14 mouse cellular contexts compared by ENCODE assay signal in the genomic region with DNA sequence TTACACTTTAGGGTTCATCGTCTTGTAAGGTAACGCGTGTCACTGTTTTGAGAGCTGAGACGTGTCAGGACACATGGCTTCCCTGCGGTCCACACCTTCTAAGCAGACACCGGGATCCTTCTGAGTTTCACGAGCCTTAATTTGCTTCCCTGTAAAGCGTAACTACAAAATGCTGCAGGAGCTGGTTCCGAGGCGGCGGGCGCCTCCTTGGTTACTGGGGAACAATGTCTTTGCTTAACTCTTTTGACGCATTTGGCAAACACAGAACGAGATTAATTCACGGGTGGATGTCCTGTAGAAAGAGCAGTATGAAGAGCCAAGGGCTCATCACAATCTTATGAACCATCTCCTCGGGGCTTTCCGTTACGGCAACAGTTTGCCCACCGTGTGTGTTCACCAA. TPM values are rescaled to one million over a fixed set of nuclear protein-coding genes. Genes with fewer than 3 reads are reported as not detected.
DNase-seq lines count a peak whose midpoint lies in the region; ATAC-seq lines count a peak whose summit lies in the region.
"Had no signal": no experiment of that assay in that cellular context is flagged by ENCODE, and none has a peak within 500 bp of the region (broad histone marks: within the 10 kb centered on the region; RNA-seq: fewer than 3 reads in every experiment).

No protein-coding gene starts in this region.

- DNase-seq in hindbrain, embryonic 10.5 days (ENCODE audit: low spot score) = no peak
- DNase-seq in adrenal gland, postnatal 25 days = no peak
- no peak for DNase-seq in spleen, postnatal 4 days (ENCODE audit: low spot score in 2 of 2)
- DNase-seq: cerebellum, adult 18-20 months; gastrocnemius, postnatal 10 days; kidney, adult 8-10 months; lung, adult 2 months had no signal

- no peak for ATAC-seq in hindbrain, embryonic 15.5 days (ENCODE audit: low FRiP score, low read depth)
- ATAC-seq in midbrain, embryonic 16.5 days = no peak
- no peak for ATAC-seq in midbrain, embryonic 13.5 days
- ATAC-seq in intestine, embryonic 15.5 days = no peak
- ATAC-seq in limb, embryonic 15.5 days (ENCODE audit: insufficient number of reproducible peaks, low FRiP score, low TSS enrichment, low read depth) = no peak
- ATAC-seq: CD4-positive, CD25-positive, alpha-beta regulatory T cell, adult 4 months had no signal

- H3K36me3 ChIP-seq in hindbrain, embryonic 15.5 days = no peaks in the 10 kb centered on the region
- no peaks in the 10 kb centered on the region for H3K36me3 ChIP-seq in hindbrain, embryonic 10.5 days
- H3K36me3 ChIP-seq in midbrain, embryonic 16.5 days (ENCODE audit: control insufficient read depth, insufficient read depth, low read length) = no peaks in the 10 kb centered on the region
- no peaks in the 10 kb centered on the region for H3K36me3 ChIP-seq in midbrain, embryonic 13.5 days
- no peaks in the 10 kb centered on the region for H3K36me3 ChIP-seq in intestine, embryonic 15.5 days
- no peaks in the 10 kb centered on the region for H3K36me3 ChIP-seq in limb, embryonic 15.5 days

- peaks cover 26% of the 10 kb centered on the region for H3K4me1 ChIP-seq in hindbrain, embryonic 15.5 days (replicated peaks)
- H3K4me1 ChIP-seq in hindbrain, embryonic 10.5 days (replicated peaks) = peaks cover 27% of the 10 kb centered on the region
- H3K4me1 ChIP-seq in midbrain, embryonic 16.5 days (ENCODE audit: control insufficient read depth, insufficient read depth, low read length) = peaks cover 11% of the 10 kb centered on the region; the same call in 1 of the 2 replicates
- peaks cover 17% of the 10 kb centered on the region for H3K4me1 ChIP-seq in midbrain, embryonic 13.5 days (replicated peaks)
- H3K4me1 ChIP-seq in intestine, embryonic 15.5 days (replicated peaks) = 0 out of 2 replicates have a peak, but pooled peaks cover 12% of the 10 kb centered on the region
- H3K4me1 ChIP-seq in limb, embryonic 15.5 days = peaks cover 15% of the 10 kb centered on the region

- 53% methylated on average over 19 of the region's 19 CpGs for WGBS in hindbrain, embryonic 15.5 days
- WGBS in hindbrain, embryonic 10.5 days = 74% methylated on average over 19 of the region's 19 CpGs
- WGBS in midbrain, embryonic 16.5 days = 48% methylated on average over 19 of the region's 19 CpGs
- WGBS in midbrain, embryonic 13.5 days = 61% methylated on average over 19 of the region's 19 CpGs
- 60% methylated on average over 19 of the region's 19 CpGs for WGBS in intestine, embryonic 15.5 days
- WGBS in limb, embryonic 15.5 days = 38% methylated on average over 19 of the region's 19 CpGs

- no peak overlapping the region for H3K9ac ChIP-seq in hindbrain, embryonic 15.5 days
- H3K9ac ChIP-seq in midbrain, embryonic 16.5 days (ENCODE audit: low read depth, low read length) = no peak overlapping the region
- no peak overlapping the region for H3K9ac ChIP-seq in midbrain, embryonic 13.5 days (replicated peaks)
- no peak overlapping the region for H3K9ac ChIP-seq in intestine, embryonic 15.5 days
- no peak overlapping the region for H3K9ac ChIP-seq in limb, embryonic 15.5 days

- no peak overlapping the region for H3K4me3 ChIP-seq in hindbrain, embryonic 15.5 days
- no peak overlapping the region for H3K4me3 ChIP-seq in hindbrain, embryonic 10.5 days
- H3K4me3 ChIP-seq in midbrain, embryonic 16.5 days (ENCODE audit: low read depth, low read length) = no peak overlapping the region
- no peak overlapping the region for H3K4me3 ChIP-seq in midbrain, embryonic 13.5 days (replicated peaks)
- H3K4me3 ChIP-seq in intestine, embryonic 15.5 days (replicated peaks) = no peak overlapping the region
- no peak overlapping the region for H3K4me3 ChIP-seq in limb, embryonic 15.5 days

- peak overlapping the region; percentile 28 for H3K4me2 ChIP-seq in hindbrain, embryonic 15.5 days
- peak overlapping the region; percentile 25; the same call in 1 of the 2 replicates for H3K4me2 ChIP-seq in midbrain, embryonic 16.5 days (ENCODE audit: low read length)
- H3K4me2 ChIP-seq in midbrain, embryonic 13.5 days (replicated peaks) = no peak overlapping the region
- H3K4me2 ChIP-seq in intestine, embryonic 15.5 days (replicated peaks) = peak overlapping the region; percentile 42
- peak overlapping the region; percentile 15; the same call in 1 of the 2 replicates for H3K4me2 ChIP-seq in limb, embryonic 15.5 days

- H3K9me3 ChIP-seq in hindbrain, embryonic 15.5 days = no peaks in the 10 kb centered on the region
- H3K9me3 ChIP-seq in hindbrain, embryonic 10.5 days = no peaks in the 10 kb centered on the region
- no peaks in the 10 kb centered on the region for H3K9me3 ChIP-seq in midbrain, embryonic 16.5 days (replicated peaks; ENCODE audit: control insufficient read depth, low read length, poor library complexity, severe bottlenecking)
- H3K9me3 ChIP-seq in midbrain, embryonic 13.5 days = no peaks in the 10 kb centered on the region
- no peaks in the 10 kb centered on the region for H3K9me3 ChIP-seq in intestine, embryonic 15.5 days
- no peaks in the 10 kb centered on the region for H3K9me3 ChIP-seq in limb, embryonic 15.5 days

- no peak overlapping the region for H3K27ac ChIP-seq in hindbrain, embryonic 15.5 days (replicated peaks)
- no peak overlapping the region for H3K27ac ChIP-seq in hindbrain, embryonic 10.5 days
- H3K27ac ChIP-seq in midbrain, embryonic 16.5 days (ENCODE audit: low read length) = no peak overlapping the region
- no peak overlapping the region for H3K27ac ChIP-seq in midbrain, embryonic 13.5 days
- peak overlapping the region; percentile 61 for H3K27ac ChIP-seq in intestine, embryonic 15.5 days
- 0 out of 2 replicates have a peak overlapping the region, but pooled peaks have one; percentile 18 for H3K27ac ChIP-seq in limb, embryonic 15.5 days

- no peaks in the 10 kb centered on the region for H3K27me3 ChIP-seq in hindbrain, embryonic 15.5 days
- H3K27me3 ChIP-seq in hindbrain, embryonic 10.5 days (ENCODE audit: insufficient read depth, poor library complexity, severe bottlenecking) = no peaks in the 10 kb centered on the region
- no peaks in the 10 kb centered on the region for H3K27me3 ChIP-seq in midbrain, embryonic 16.5 days (ENCODE audit: control insufficient read depth, insufficient read depth, low read depth, low read length)
- H3K27me3 ChIP-seq in midbrain, embryonic 13.5 days = no peaks in the 10 kb centered on the region
- no peaks in the 10 kb centered on the region for H3K27me3 ChIP-seq in intestine, embryonic 15.5 days (replicated peaks)
- H3K27me3 ChIP-seq in limb, embryonic 15.5 days = no peaks in the 10 kb centered on the region

RNA-seq across cellular contexts. Expression of a gene that starts 29.6 kb away (rescaled TPM):
- polyA plus RNA-seq in hindbrain, embryonic 15.5 days (2015; fragmentation: Nextera tagmentation; extraction: Ambion mirVana) = 7.1 and 8.7 TPM in 2 replicates
- 1.3 and 1.6 TPM in 2 replicates for polyA plus RNA-seq in hindbrain, embryonic 10.5 days (2016; fragmentation: Nextera tagmentation; extraction: Ambion mirVana)
- polyA plus RNA-seq in midbrain, embryonic 16.5 days (2015; fragmentation: Nextera tagmentation; extraction: Ambion mirVana) = 6.5 and 7.9 TPM in 2 replicates
- polyA plus RNA-seq in midbrain, embryonic 13.5 days (2015; fragmentation: Nextera tagmentation; extraction: Ambion mirVana) = 2.3 and 3.1 TPM in 2 replicates
- polyA plus RNA-seq in intestine, embryonic 15.5 days (2015; fragmentation: Nextera tagmentation; extraction: Ambion mirVana) = 2.3 TPM in 2 replicates
- polyA plus RNA-seq in limb, embryonic 15.5 days (2015; fragmentation: Nextera tagmentation; extraction: Ambion mirVana) = 0.22 and 0.45 TPM in 2 replicates
- not detected in 2 replicates for total RNA-seq in adrenal gland, postnatal 25 days (2021)
- total RNA-seq: heart, postnatal 25 days had no signal
- polyA plus RNA-seq: CD4-positive, CD25-positive, alpha-beta regulatory T cell, adult 4 months; lung, adult 2 months had no signal

Comparison
In these comparisons a context has a peak if more than half of its experiments do, and no peak if none do; other contexts are left out.
1. H3K27ac ChIP-seq: peak in intestine, embryonic 15.5 days (single experiment) and limb, embryonic 15.5 days (single experiment); none in hindbrain, embryonic 15.5 days (single experiment), hindbrain, embryonic 10.5 days (single experiment), midbrain, embryonic 16.5 days (single experiment) and midbrain, embryonic 13.5 days (single experiment).